Mouse (Mus musculus): ENCODE measurements at regions not wholly inside any gene's neighbourhood (a gene's known extent, or its start where the extent isn't known, plus 50 kb on each side); places are given as distances from the start of the nearest gene placed in this dataset.
"Not testable (repeated sequence)": the region's sequence is repeated elsewhere in the genome, so short reads cannot be mapped to it uniquely, and the experiment has no call there.

GRCm38 (mm10) chr13:70096430-70097301 is 294.5 kb downstream of the Med10 start:
- WGBS (ENCODE audit: insufficient replicate concordance), result 58% methylated on average over 7 of the region's 7 CpGs
- Histone ChIP-seq H3K36me3 (no peaks in the 10 kb centered on the region), H3K9ac (no peak overlapping the region), H3K4me2 (no peak overlapping the region), H3K4me1 (no peaks in the 10 kb centered on the region), H3K27me3 (replicated peaks) (no peaks in the 10 kb centered on the region), H3K4me3 (no peak overlapping the region), H3K27ac (no peak overlapping the region), H3K9me3 (replicated peaks) (no peaks in the 10 kb centered on the region)
- ATAC-seq, result no peak

GRCm38 (mm10) chr13:70100091-70100490 is 297.9 kb downstream of the Med10 start:
- H3K4me3 ChIP-seq; H3K27me3 ChIP-seq (replicated peaks); H3K4me1 ChIP-seq; H3K9me3 ChIP-seq (replicated peaks); H3K4me2 ChIP-seq; ATAC-seq; H3K27ac ChIP-seq; H3K36me3 ChIP-seq; H3K9ac ChIP-seq: not testable (repeated sequence)
- 44% methylated on average over 1 of the region's 1 CpGs for WGBS (ENCODE audit: insufficient replicate concordance)

GRCm38 (mm10) chr13:70103021-70103420 is 300.8 kb downstream of the Med10 start:
- H3K27ac ChIP-seq, result no peak overlapping the region
- H3K36me3 ChIP-seq, result no peaks in the 10 kb centered on the region
- no peaks in the 10 kb centered on the region for H3K27me3 ChIP-seq (replicated peaks)
- H3K9ac ChIP-seq, result no peak overlapping the region
- ATAC-seq, result no peak
- H3K4me2 ChIP-seq, result no peak overlapping the region
- no peak overlapping the region for H3K4me3 ChIP-seq
- WGBS (ENCODE audit: insufficient replicate concordance), result 65% methylated on average over 7 of the region's 7 CpGs
- H3K9me3 ChIP-seq (replicated peaks), result no peaks in the 10 kb centered on the region
- H3K4me1 ChIP-seq, result no peaks in the 10 kb centered on the region

GRCm38 (mm10) chr13:70103491-70103890 is 301.3 kb downstream of the Med10 start:
- H3K4me1 ChIP-seq, result not testable (repeated sequence)

GRCm38 (mm10) chr13:70103903-70104302 is 301.7 kb downstream of the Med10 start:
- Histone ChIP-seq H3K36me3 (no peaks in the 10 kb centered on the region), H3K4me1 (no peaks in the 10 kb centered on the region), H3K9ac (no peak overlapping the region), H3K9me3 (replicated peaks) (no peaks in the 10 kb centered on the region), H3K27ac (no peak overlapping the region), H3K4me3 (no peak overlapping the region), H3K4me2 (no peak overlapping the region), H3K27me3 (replicated peaks) (no peaks in the 10 kb centered on the region)
- 69% methylated on average over 4 of the region's 4 CpGs for WGBS (ENCODE audit: insufficient replicate concordance)
- ATAC-seq, result no peak

More at GRCm38 (mm10) chr13:70103491-70103890, 301.3 kb downstream of the Med10 start:
- not testable (repeated sequence) for H3K9me3 ChIP-seq (replicated peaks); H3K4me2 ChIP-seq; H3K27ac ChIP-seq; H3K27me3 ChIP-seq (replicated peaks); H3K9ac ChIP-seq; ATAC-seq; H3K4me3 ChIP-seq; H3K36me3 ChIP-seq
- 49% methylated on average over 10 of the region's 10 CpGs for WGBS (ENCODE audit: insufficient replicate concordance)

- Histone ChIP-seq H3K4me2 (no peak overlapping the region), H3K4me3 (no peak overlapping the region), H3K27me3 (replicated peaks) (no peaks in the 10 kb centered on the region), H3K27ac (no peak overlapping the region), H3K4me1 (no peaks in the 10 kb centered on the region), H3K9me3 (replicated peaks) (no peaks in the 10 kb centered on the region), H3K9ac (no peak overlapping the region), H3K36me3 (no peaks in the 10 kb centered on the region)
- ATAC-seq, result no peak
- WGBS (ENCODE audit: insufficient replicate concordance), result 74% methylated on average over 9 of the region's 9 CpGs
Measured at GRCm38 (mm10) chr13:70115576-70115975, 313.4 kb downstream of the Med10 start.

- WGBS (ENCODE audit: insufficient replicate concordance), result 45% methylated on average over 9 of the region's 9 CpGs
- H3K9ac ChIP-seq, result no peak overlapping the region
- H3K4me3 ChIP-seq, result no peak overlapping the region
- no peak for ATAC-seq
- no peak overlapping the region for H3K27ac ChIP-seq
- H3K9me3 ChIP-seq (replicated peaks), result no peaks in the 10 kb centered on the region
- no peaks in the 10 kb centered on the region for H3K36me3 ChIP-seq
- H3K4me2 ChIP-seq, result no peak overlapping the region
- H3K4me1 ChIP-seq, result no peaks in the 10 kb centered on the region
- no peaks in the 10 kb centered on the region for H3K27me3 ChIP-seq (replicated peaks)
Measured at GRCm38 (mm10) chr13:70124860-70125545, 322.8 kb downstream of the Med10 start.

GRCm38 (mm10) chr13:70127310-70127709 is 325.1 kb downstream of the Med10 start:
- ATAC-seq, result no peak
- H3K4me1 ChIP-seq, result no peaks in the 10 kb centered on the region
- WGBS (ENCODE audit: insufficient replicate concordance), result 62% methylated on average over 4 of the region's 4 CpGs

GRCm38 (mm10) chr13:70134544-70134943 is 332.3 kb downstream of the Med10 start:
- H3K9ac ChIP-seq, result no peak overlapping the region
- 73% methylated on average over 8 of the region's 8 CpGs for WGBS (ENCODE audit: insufficient replicate concordance)
- no peaks in the 10 kb centered on the region for H3K36me3 ChIP-seq
- no peaks in the 10 kb centered on the region for H3K27me3 ChIP-seq (replicated peaks)
- H3K4me1 ChIP-seq, result no peaks in the 10 kb centered on the region
- no peak overlapping the region for H3K27ac ChIP-seq
- no peak overlapping the region for H3K4me3 ChIP-seq
- H3K9me3 ChIP-seq (replicated peaks), result no peaks in the 10 kb centered on the region
- no peak overlapping the region for H3K4me2 ChIP-seq
- no peak for ATAC-seq

More at GRCm38 (mm10) chr13:70127310-70127709, 325.1 kb downstream of the Med10 start:
- H3K36me3 ChIP-seq, result no peaks in the 10 kb centered on the region
- no peaks in the 10 kb centered on the region for H3K9me3 ChIP-seq (replicated peaks)
- H3K4me3 ChIP-seq, result no peak overlapping the region
- no peak overlapping the region for H3K27ac ChIP-seq
- no peak overlapping the region for H3K4me2 ChIP-seq
- H3K27me3 ChIP-seq (replicated peaks), result no peaks in the 10 kb centered on the region
- H3K9ac ChIP-seq, result no peak overlapping the region

GRCm38 (mm10) chr13:70136209-70136608 is 334.0 kb downstream of the Med10 start:
- WGBS (ENCODE audit: insufficient replicate concordance), result 65% methylated on average over 1 of the region's 1 CpGs
- Histone ChIP-seq H3K4me1 (no peaks in the 10 kb centered on the region), H3K4me2 (no peak overlapping the region), H3K27ac (no peak overlapping the region), H3K36me3 (no peaks in the 10 kb centered on the region), H3K27me3 (replicated peaks) (no peaks in the 10 kb centered on the region), H3K9me3 (replicated peaks) (no peaks in the 10 kb centered on the region), H3K4me3 (no peak overlapping the region), H3K9ac (no peak overlapping the region)
- ATAC-seq, result no peak

GRCm38 (mm10) chr13:70144461-70144860 is 342.3 kb downstream of the Med10 start:
- 38% methylated on average over 4 of the region's 4 CpGs for whole genome bisulfite sequencing (ENCODE audit: insufficient replicate concordance)
- no peak overlapping the region for H3K4me2 ChIP-seq
- no peaks in the 10 kb centered on the region for H3K4me1 ChIP-seq
- no peak overlapping the region for H3K4me3 ChIP-seq
- H3K27me3 ChIP-seq (replicated peaks), result no peaks in the 10 kb centered on the region
- no peak for ATAC-seq
- H3K9me3 ChIP-seq (replicated peaks), result no peaks in the 10 kb centered on the region
- no peak overlapping the region for H3K27ac ChIP-seq
- no peaks in the 10 kb centered on the region for H3K36me3 ChIP-seq
- H3K9ac ChIP-seq, result no peak overlapping the region

GRCm38 (mm10) chr13:70145466-70145865 is 343.3 kb downstream of the Med10 start:
- WGBS (ENCODE audit: insufficient replicate concordance), result 53% methylated on average over 6 of the region's 6 CpGs
- H3K4me3 ChIP-seq, result no peak overlapping the region
- no peaks in the 10 kb centered on the region for H3K36me3 ChIP-seq
- no peak overlapping the region for H3K4me2 ChIP-seq
- H3K4me1 ChIP-seq, result no peaks in the 10 kb centered on the region
- no peak for ATAC-seq
- no peak overlapping the region for H3K9ac ChIP-seq
- no peaks in the 10 kb centered on the region for H3K9me3 ChIP-seq (replicated peaks)
- H3K27me3 ChIP-seq (replicated peaks), result no peaks in the 10 kb centered on the region
- H3K27ac ChIP-seq, result no peak overlapping the region
